Mouse (Mus musculus) ovary, postnatal 14 days (tissue): Measurements from ENCODE around the gene Fars2.

Source experiments
- DNase-seq: peaks from one replicate; pipeline ENCODE4 v3.0.0; 2022; ENCODE audit warnings: low spot score

Fars2 gene

DNA sequence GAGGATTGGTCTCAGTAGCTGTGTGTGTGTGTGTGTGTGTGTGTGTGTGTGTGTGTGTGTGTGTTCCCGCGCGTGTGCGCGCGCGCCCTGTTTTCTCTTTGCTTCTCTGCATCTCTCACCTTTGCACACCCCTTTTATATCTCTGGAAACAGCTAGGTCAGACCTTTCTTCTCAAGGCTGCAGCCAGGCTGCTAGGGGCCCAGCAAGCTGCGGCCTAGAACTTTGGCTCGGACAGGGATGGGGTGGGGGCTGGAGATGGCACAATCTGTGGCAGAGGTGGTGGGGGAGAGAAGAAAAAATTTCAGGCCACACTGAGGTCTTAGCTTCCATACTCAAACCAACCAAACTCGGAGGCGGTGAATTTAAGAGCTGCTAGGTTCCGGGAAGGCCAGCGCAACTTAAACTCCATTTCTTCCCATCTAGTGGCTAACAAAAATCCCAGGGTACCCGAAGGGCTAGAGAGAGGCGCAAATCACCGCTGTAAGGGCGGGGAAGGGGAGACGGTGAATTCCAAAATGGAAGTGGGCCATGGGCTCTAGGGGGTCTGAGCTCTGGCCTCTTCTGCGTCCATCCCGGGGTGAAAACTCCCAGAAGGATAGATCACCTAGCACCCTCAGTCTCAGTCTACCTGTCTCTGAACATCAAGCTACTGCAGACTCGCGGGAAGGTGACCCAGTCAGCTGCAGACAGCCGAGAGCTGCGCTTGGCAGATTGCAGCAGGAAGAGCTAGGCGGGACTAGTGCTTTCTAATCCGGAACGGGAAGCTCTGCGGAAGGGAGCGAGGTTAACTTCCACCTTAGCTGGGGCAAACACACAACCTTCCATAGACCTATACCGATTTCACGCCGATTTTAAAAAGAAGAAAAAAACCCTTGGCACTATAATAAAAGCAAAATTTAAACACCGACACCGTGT, 614.1 kb downstream of the Fars2 start:
- DNase-seq: no peak

- no peak for DNase-seq
These were observed 614.8 kb downstream of the Fars2 start for GRCm38 (mm10) chr13:36731931-36732461.

- no peak for DNase-seq
These were observed 615.8 kb downstream of the Fars2 start for GRCm38 (mm10) chr13:36732891-36733490.

DNA sequence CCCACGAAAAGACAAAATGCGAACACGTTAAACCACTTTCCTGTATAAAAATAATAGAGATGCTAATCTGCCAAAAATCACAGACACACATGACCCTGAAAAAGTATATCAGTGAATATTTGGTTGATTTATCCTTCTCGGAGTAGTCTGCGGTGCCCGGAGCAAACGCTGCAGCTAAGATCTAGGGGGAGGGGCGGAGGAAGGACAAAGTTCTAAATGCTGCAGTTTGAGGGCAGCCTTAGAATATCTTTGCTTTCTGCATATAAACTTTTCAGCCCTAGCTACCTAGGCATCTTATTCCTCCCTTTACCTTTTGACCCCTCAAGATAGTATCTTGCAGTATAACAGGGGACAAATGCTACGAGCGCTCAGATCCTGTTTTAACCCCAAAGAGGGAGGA, 616.4 kb downstream of the Fars2 start:
- no peak for DNase-seq

DNA sequence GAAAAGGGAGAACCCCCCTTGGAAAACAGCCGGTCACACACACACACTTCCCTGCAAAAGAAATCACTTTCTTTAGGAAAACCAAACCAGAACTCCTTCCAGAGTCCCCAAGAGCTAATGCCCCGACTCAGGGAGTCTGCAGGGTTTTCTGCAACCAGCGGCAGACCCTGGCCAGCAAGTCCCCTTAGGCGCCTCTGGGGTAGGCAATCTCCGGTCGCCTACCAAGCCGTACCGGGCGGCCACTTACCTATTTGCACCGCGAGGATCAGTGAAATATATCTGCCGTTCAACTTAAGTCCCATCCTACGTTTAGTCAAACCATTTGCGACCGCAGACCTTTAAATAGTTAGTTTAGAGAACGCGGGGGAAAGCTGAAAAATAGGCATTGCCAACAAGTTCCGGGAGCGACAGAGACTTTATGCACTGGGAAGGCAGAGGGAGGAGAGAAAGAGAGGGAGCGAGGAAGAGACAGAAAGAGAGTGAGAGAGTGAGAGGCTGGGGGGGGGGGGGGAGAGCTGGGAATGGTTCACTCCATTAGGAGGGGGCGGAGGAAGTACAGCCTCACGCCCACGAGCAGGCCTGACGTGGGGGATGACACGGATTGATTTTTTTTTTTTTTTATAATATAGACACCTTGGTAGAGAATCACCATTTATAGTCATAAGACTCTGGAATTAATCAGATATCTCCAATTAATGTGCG, 616.9 kb downstream of the Fars2 start:
- DNase-seq: no peak

DNA sequence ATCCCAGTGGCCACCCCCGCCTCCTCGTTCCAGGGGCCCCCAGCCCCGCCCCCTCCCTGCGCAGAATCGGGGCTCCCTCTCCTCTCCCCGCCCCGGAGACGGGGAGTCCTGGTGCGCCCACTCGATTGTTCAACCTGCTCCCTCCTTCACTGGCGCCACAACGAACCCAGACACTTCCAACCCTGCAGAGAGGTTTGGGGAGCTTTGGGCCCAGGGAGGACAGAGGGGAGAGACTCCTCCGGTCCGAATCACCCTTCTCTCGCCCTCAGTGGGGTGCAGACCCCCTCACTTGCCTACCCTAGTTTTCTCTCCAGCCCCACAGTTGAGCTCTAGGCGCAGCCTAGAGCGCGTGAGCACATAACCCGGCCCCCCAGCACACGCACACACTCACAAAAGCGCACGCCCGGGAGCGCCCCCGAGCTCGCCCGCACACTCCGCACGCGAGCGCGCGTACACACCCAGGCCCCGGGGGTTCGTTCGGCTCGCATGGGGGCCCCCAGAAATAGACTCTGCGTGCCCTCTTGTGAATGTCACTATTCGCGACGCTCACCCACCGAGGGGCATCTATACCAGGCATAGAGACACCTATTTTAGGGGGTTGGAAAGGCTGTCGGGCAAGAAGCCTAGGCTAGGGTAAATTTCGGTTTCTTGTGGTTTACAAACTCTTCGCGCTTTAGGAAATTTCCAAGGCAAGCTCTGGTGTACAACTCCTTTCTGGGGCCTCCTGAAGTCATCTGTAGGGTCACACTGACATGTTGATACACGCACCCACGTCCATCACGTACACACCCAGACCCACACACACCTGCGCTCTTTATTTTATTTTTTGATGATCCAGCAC, 617.7 kb downstream of the Fars2 start, which contains the start of gene Nrn1:
Nrn1 (minus strand) TSS at position 401 of the 841 bp plus-strand sequence.
- no peak for DNase-seq

- DNase-seq: no peak
These were observed 618.8 kb downstream of the Fars2 start for GRCm38 (mm10) chr13:36735901-36736618.

DNA sequence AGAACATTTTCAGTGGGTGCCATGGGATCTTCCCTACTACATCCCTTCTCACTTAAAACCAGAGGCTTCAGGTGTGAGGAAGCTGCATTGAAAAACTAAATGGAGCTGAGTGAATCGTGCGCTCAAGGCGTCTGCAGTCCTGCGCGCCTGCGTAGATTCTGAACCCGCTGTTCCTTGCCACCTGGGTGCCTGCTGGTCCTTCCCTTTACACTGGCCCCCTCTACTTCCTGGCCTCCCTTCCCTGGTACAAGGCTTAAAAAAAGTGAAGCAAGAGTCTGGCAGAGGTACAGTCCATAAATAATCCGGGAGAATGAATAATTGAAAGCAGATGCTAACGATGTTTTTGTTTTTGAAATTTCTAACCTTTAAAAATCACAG, 619.4 kb downstream of the Fars2 start:
- no peak for DNase-seq

DNA sequence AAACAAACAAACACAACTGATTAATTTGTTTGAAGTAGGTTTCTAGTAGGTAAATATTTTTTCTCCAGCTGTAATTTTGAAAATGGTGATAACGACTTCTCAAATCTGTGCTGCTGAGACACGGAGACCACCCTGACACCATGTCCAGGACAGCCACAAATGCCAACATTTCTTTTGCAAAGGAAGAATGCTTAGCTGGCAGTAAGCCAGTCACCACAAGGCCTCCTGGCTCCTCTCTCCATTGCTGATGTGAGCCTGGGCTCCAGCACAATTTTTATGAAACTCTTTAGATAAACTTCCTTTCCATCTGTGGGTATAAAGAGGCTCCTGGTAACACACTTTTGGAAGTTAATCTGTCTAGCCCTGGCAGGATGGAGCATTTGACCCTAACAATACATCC, 632.8 kb downstream of the Fars2 start:
- no peak for DNase-seq

DNA sequence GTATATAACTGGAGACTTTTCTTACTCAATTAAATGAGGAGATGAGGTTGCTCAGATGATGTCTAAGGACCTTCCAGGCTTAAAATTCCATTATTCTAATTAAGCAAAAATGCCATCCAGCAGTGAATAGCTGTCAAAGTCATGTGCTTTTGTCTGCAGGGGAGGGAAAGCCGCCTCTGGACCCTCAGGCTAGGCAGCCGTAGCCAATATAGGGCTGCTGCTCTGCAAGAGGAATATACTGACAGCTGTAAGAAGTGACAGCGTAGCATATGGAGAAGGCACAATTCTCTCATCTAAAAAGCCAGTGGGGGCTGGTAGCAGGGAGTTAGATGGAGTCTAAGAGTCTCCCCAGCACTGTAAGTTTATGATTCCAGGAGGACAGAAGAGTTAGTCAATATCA, 634.6 kb downstream of the Fars2 start:
- DNase-seq: no peak

DNA sequence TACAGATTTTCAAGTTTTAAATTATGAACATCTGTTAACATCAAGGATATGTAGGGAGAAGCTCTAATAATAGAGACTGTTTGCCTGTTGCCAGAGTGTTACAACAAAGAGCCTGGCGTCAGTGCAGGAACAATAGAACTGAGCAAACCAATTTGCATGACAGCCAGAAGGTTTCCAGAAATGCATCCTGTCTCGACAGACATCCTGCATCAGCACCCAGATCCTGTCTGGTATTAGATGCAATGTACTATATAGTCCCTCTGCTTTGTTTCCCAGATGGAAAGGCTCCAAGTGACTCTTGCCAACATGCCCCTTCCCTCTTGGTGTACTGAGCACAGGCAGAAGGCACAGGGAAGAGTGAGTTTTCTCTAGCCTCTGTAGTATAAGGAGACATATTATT, 649.6 kb downstream of the Fars2 start:
- no peak for DNase-seq
